Mouse (Mus musculus) stomach, postnatal 0 days (tissue): Measurements from ENCODE around the gene Mgat4b.

Experiments used
- CTCF ChIP-seq: IDR thresholded peaks from 2 replicates; pipeline ENCODE4 v1.5.1; 2016; ENCODE audit warnings: antibody characterized with exemption, low read depth, mild to moderate bottlenecking, moderate library complexity
- EP300 ChIP-seq: optimal IDR thresholded peaks from 2 replicates; pipeline ENCODE3; 2016; ENCODE audit warnings: antibody characterized with exemption

GRCm38 (mm10) chr11:50219833-50220232 lies 9.1 kb downstream of the Mgat4b start:
- TF ChIP-seq CTCF, result peak; percentile 36
- TF ChIP-seq EP300, result no peak
